Mouse (Mus musculus) forebrain, embryonic 16.5 days (tissue): ENCODE measurements around the gene Gm49405. TPM values are rescaled to one million over a fixed set of nuclear protein-coding genes. Genes with fewer than 3 reads are reported as not detected.

Source experiments
- ATAC-seq: fragments of 200-750 bp; cut with Nextera tagmentation; 2 replicates; pipeline ENCODE4 v1.8.0; 2017; ENCODE audit warnings: mild to moderate bottlenecking, moderate library complexity
- H3K27ac ChIP-seq: fragments of 300-500 bp; sonication (generic); 2 replicates; pipeline ENCODE4 v1.5.1; 2014; ENCODE audit warnings: low read length, control low read depth
- H3K27me3 ChIP-seq: fragments of 300-500 bp; sonication (generic); replicated peaks from 2 replicates; pipeline ENCODE4 v1.6.1; 2014; ENCODE audit warnings: low read length; ENCODE audit not compliant: control insufficient read depth, insufficient read depth
- H3K36me3 ChIP-seq: fragments of 300-500 bp; sonication (generic); 2 replicates; pipeline ENCODE4 v1.6.1; 2014; ENCODE audit not compliant: control insufficient read depth, insufficient read depth
- H3K4me1 ChIP-seq: fragments of 300-500 bp; sonication (generic); replicated peaks from 2 replicates; pipeline ENCODE4 v1.6.1; 2014; ENCODE audit warnings: low read length; ENCODE audit not compliant: control insufficient read depth, insufficient read depth
- H3K4me2 ChIP-seq: fragments of 300-500 bp; sonication (generic); 2 replicates; pipeline ENCODE4 v1.6.1; 2014; ENCODE audit warnings: mild to moderate bottlenecking, low read length, control low read depth
- H3K4me3 ChIP-seq: fragments of 300-500 bp; sonication (generic); replicated peaks from 2 replicates; pipeline ENCODE4 v1.5.1; 2014; ENCODE audit warnings: mild to moderate bottlenecking, low read length, control low read depth
- H3K9ac ChIP-seq: fragments of 300-500 bp; sonication (generic); replicated peaks from 2 replicates; pipeline ENCODE4 v1.6.1; 2014; ENCODE audit warnings: low read depth, low read length, control low read depth
- H3K9me3 ChIP-seq: fragments of 300-500 bp; sonication (generic); 2 replicates; pipeline ENCODE4 v1.6.1; 2016; ENCODE audit warnings: low read length; ENCODE audit not compliant: control insufficient read depth
- WGBS: fragments of 180-500 bp; shearing (Covaris S2); extraction: QIAGEN DNeasy Blood & Tissue Kit; methylation state at CpG from one replicate; pipeline ENCODE4 v1.1.7; 2014; 5-methylcytosine and 5-hydroxymethylcytosine counted together
- polyA plus RNA-seq: library from polyadenylated mRNA; unstranded; fragments of >200 nt; fragmentation: Nextera tagmentation; extraction: Ambion mirVana; gene quantifications from 2 replicates; pipeline ENCODE4 v1.2.1, GENCODE M21; 2015

Gene Gm49405
- polyA plus RNA-seq, 1 experiment from 2014 or later: 9.6 TPM

DNA sequence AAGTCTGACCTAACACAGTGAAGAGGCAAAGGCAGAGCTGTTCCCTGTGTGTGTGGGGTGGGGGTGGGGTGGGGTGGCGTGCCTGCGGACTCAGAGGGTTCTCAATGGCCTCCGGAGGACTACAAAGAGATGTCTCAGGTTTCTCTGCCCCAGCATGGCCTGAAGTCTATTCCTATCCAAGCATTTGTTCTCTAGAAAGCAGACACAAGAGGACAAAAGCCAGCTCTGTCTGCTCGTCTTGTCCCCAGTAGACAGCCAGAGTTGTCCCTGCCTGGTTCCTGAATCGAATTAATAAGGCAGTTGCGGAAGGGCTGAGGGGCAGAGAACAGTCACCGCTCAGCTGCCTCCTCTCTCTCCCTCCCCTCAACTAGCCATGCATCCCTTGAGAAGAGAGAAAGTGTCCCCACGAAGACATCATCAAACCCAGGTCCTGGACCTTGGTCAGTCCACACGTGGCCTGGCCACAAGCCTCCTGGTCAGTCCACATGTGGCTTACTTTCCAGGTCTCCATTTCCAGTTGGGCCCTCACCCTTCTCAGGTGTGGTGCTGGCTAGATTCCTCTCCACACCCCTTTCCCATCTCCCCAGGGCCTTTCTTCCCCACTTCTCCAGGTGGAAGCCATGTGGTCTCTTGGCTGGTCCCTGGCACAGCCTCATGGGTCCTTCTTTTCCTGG lies 16.8 kb upstream of the Gm49405 start:
- no peaks in the 10 kb centered on the region for H3K27me3 ChIP-seq
- no peak overlapping the region for H3K4me2 ChIP-seq
- no peaks in the 10 kb centered on the region for H3K36me3 ChIP-seq
- H3K9me3 ChIP-seq: no peaks in the 10 kb centered on the region
- ATAC-seq: no peak
- no peak overlapping the region for H3K4me3 ChIP-seq
- WGBS: 28% methylated on average over 9 of the region's 9 CpGs
- no peak overlapping the region for H3K9ac ChIP-seq
- no peak overlapping the region for H3K27ac ChIP-seq
- no peaks in the 10 kb centered on the region for H3K4me1 ChIP-seq

DNA sequence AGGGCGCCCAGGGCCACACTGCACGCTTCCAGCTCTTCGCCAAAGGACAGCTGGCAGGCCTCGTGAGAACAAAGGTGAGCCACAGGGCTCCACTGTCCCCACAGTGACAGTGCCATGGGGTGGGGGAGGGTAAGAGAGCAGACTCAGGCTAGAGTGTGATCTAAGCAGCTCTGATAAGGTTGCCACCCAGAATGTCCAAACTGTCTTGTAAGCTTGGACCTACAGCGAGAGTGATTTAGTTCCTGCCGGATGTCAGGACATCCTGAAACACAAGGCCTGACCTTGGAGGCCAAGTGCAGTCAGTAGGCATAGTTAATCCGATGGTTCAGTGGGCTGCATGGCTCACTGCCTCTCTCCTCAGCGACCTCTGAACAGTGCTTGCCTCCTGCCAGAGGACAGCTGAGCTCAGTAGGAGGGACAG lies 15.2 kb upstream of the Gm49405 start:
- Histone ChIP-seq H3K4me3 (no peak overlapping the region), H3K36me3 (no peaks in the 10 kb centered on the region), H3K4me1 (no peaks in the 10 kb centered on the region), H3K9ac (no peak overlapping the region), H3K27ac (no peak overlapping the region), H3K9me3 (no peaks in the 10 kb centered on the region), H3K4me2 (no peak overlapping the region), H3K27me3 (no peaks in the 10 kb centered on the region)
- ATAC-seq: no peak
- 32% methylated on average over 8 of the region's 8 CpGs for WGBS

DNA sequence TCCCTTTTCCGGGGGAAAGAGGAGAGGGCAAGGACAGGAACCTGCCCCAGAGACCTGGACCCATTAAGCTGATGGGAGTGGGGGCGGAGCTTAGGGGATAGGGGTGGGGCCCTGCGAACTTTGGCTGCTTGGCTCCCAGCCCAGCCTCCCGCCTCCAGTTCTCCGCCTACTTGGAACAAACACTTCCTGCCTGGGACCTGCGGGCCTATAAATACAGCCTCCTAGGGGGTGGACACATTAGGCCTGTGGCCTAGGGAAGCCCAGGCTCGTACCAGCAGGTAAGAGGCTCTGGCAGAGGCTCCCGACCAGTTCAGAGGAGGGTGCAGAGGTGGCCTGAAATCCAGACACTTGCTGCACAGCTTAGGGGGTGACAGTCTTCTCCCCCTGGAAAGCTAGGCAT lies 14.1 kb upstream of the Gm49405 start, which contains the start of gene Acy3:
Acy3 (plus strand) TSS at position 237 of the 400 bp plus-strand sequence.
- no peak within 1 kb of the TSS for H3K9ac ChIP-seq
- no peak for ATAC-seq
- H3K9me3 ChIP-seq: no peaks in the 10 kb centered on the region
- no peak within 1 kb of the TSS for H3K4me2 ChIP-seq
- no peaks in the 10 kb centered on the region for H3K4me1 ChIP-seq
- H3K4me3 ChIP-seq: no peak within 1 kb of the TSS
- H3K27me3 ChIP-seq: no peaks in the 10 kb centered on the region
- 10% methylated on average over 8 of the region's 8 CpGs for WGBS
- no peak within 1 kb of the TSS for H3K27ac ChIP-seq
- no peaks in the 10 kb centered on the region for H3K36me3 ChIP-seq

DNA sequence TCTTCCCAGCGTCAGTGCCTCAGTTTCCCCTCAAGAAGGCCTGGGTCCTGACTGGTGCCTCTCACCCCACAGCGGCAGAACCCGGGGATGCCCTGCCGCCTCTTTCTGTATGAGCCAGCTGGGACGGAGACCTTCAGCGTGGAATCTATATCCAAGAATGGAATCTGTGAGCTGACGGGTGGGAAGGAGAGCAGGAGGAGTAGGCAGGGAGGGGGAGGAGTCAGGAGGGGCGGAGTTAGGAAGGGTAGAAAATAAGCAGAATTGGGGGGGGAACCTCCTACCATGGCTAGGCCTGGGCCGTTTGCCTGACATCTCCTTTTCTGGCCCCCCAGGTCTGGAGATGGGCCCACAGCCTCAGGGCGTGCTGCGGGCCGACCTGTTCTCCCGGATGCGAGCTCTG lies 12.4 kb upstream of the Gm49405 start:
- no peak overlapping the region for H3K9ac ChIP-seq
- no peak overlapping the region for H3K4me3 ChIP-seq
- H3K4me1 ChIP-seq: no peaks in the 10 kb centered on the region
- WGBS: 86% methylated on average over 14 of the region's 14 CpGs
- no peaks in the 10 kb centered on the region for H3K27me3 ChIP-seq
- ATAC-seq: no peak
- H3K4me2 ChIP-seq: no peak overlapping the region
- no peaks in the 10 kb centered on the region for H3K9me3 ChIP-seq
- H3K27ac ChIP-seq: no peak overlapping the region
- H3K36me3 ChIP-seq: no peaks in the 10 kb centered on the region

- Histone ChIP-seq H3K27me3 (no peaks in the 10 kb centered on the region), H3K9me3 (no peaks in the 10 kb centered on the region), H3K4me3 (no peak overlapping the region), H3K36me3 (no peaks in the 10 kb centered on the region), H3K9ac (no peak overlapping the region), H3K4me1 (no peaks in the 10 kb centered on the region), H3K27ac (no peak overlapping the region), H3K4me2 (no peak overlapping the region)
- ATAC-seq: no peak
- 86% methylated on average over 4 of the region's 4 CpGs for WGBS
These were observed 11.7 kb upstream of the Gm49405 start for GRCm38 (mm10) chr19:3988750-3989149.

DNA sequence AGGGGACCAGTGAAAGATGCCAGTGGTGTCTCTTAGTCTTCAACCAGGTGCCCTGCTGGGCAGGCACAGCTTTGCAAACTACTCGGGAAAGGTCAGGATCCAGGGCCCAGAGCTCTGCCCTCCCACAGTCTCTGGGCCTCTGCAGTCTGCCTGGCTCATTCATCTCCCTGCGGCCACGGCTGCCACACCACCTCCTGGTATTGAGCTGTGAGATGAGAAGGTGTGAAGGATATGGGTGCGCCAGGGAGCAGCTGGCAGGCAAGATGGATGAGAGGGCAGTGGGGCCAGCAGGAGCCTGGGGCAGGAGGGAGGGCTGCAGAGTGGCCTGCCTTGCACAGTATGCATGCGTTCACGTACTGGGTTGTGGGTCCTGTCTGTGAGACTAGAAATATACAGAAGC lies 9.6 kb upstream of the Gm49405 start:
- no peaks in the 10 kb centered on the region for H3K36me3 ChIP-seq
- H3K27ac ChIP-seq: no peak overlapping the region
- no peaks in the 10 kb centered on the region for H3K4me1 ChIP-seq
- ATAC-seq: no peak
- no peak overlapping the region for H3K4me3 ChIP-seq
- no peaks in the 10 kb centered on the region for H3K27me3 ChIP-seq
- no peak overlapping the region for H3K4me2 ChIP-seq
- H3K9ac ChIP-seq: no peak overlapping the region
- WGBS: 73% methylated on average over 6 of the region's 6 CpGs
- H3K9me3 ChIP-seq: no peaks in the 10 kb centered on the region

- Histone ChIP-seq H3K9ac (no peak overlapping the region), H3K36me3 (no peaks in the 10 kb centered on the region), H3K4me3 (no peak overlapping the region), H3K4me2 (no peak overlapping the region), H3K9me3 (no peaks in the 10 kb centered on the region), H3K4me1 (no peaks in the 10 kb centered on the region), H3K27ac (no peak overlapping the region), H3K27me3 (no peaks in the 10 kb centered on the region)
- 97% methylated on average over 3 of the region's 3 CpGs for WGBS
- ATAC-seq: no peak
These were observed 8.9 kb upstream of the Gm49405 start for GRCm38 (mm10) chr19:3991562-3991961.

DNA sequence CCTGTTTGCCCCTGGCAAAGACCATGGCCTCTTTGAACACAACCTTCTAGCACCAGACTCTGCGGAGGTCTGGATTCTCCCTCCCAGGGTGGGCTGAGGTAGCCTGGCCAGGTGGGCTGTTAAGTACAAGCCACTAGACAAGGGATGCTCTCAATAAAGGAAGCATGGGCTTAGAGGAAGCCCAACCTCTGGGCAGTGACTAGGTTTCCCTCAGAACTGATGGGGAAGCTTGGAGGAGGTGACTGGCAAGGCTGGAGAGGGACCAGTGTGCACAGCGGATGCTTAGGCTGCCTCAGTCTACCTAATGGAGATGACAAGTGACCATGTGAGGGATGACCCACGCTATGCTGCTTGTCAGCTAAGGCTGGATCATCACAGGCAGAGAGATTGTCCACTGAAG lies 8.5 kb upstream of the Gm49405 start:
- ATAC-seq: no peak
- 82% methylated on average over 3 of the region's 3 CpGs for WGBS
- Histone ChIP-seq H3K9me3 (no peaks in the 10 kb centered on the region), H3K36me3 (no peaks in the 10 kb centered on the region), H3K27ac (no peak overlapping the region), H3K4me1 (no peaks in the 10 kb centered on the region), H3K4me3 (no peak overlapping the region), H3K9ac (no peak overlapping the region), H3K27me3 (no peaks in the 10 kb centered on the region), H3K4me2 (no peak overlapping the region)

GRCm38 (mm10) chr19:3992416-3992815 lies 8.0 kb upstream of the Gm49405 start, which contains the start of gene Tbx10:
Gene Tbx10 (plus strand): TSS chr19:3992752.
- no peaks in the 10 kb centered on the region for H3K36me3 ChIP-seq
- H3K27me3 ChIP-seq: no peaks in the 10 kb centered on the region
- no peak within 1 kb of the TSS for H3K4me3 ChIP-seq
- no peak within 1 kb of the TSS for H3K9ac ChIP-seq
- H3K4me1 ChIP-seq: no peaks in the 10 kb centered on the region
- ATAC-seq: no peak
- H3K4me2 ChIP-seq: no peak within 1 kb of the TSS
- no peak within 1 kb of the TSS for H3K27ac ChIP-seq
- WGBS: 54% methylated on average over 5 of the region's 5 CpGs
- no peaks in the 10 kb centered on the region for H3K9me3 ChIP-seq

DNA sequence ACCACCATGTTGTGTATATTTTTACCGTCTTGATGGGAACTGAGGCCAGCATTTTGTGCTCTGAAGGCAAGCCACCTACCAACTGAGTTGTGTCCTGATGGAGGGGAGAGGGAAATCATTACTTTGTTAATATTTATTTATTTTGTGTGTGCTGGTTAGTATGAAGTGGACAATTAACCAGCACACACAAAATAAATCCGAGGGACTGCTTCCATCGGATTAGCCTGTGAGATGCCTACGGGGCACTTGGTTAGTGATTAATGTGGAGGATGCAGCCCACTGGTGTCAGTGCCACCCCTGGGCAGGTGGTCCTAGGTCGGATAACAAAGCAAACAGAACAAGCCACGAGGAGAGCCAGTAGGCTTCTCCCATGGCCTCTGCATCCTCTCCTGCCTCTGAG lies 5.5 kb upstream of the Gm49405 start:
- no peaks in the 10 kb centered on the region for H3K27me3 ChIP-seq
- 68% methylated on average over 6 of the region's 6 CpGs for WGBS
- no peaks in the 10 kb centered on the region for H3K36me3 ChIP-seq
- no peak overlapping the region for H3K27ac ChIP-seq
- peaks cover 5% of the 10 kb centered on the region for H3K4me1 ChIP-seq
- no peak for ATAC-seq
- no peak overlapping the region for H3K9ac ChIP-seq
- H3K9me3 ChIP-seq: no peaks in the 10 kb centered on the region
- no peak overlapping the region for H3K4me3 ChIP-seq
- no peak overlapping the region for H3K4me2 ChIP-seq
